Mouse (Mus musculus) embryonic stem cell, embryonic (primary cell): ENCODE measurements around the gene Rab24.

ENCODE experiments used
- CTCF ChIA-PET, 4 experiments: fragments of 300-600 bp in 2 of 4; fragments of 350-600 bp in 2 of 4; sonication (Branson Sonifier 250); formaldehyde crosslinking; loops; one replicate each; lab custom pipeline; 2022; ENCODE audit warnings: inconsistent platforms in 2 of 4; lab: Charles Lee
- POLR2A ChIA-PET, 4 experiments: fragments of 300-600 bp in 2 of 4; fragments of 350-600 bp in 2 of 4; sonication (Branson Sonifier 250); formaldehyde crosslinking; loops; one replicate each; lab custom pipeline; 2022; ENCODE audit warnings: antibody characterized with exemption in 4 of 4, inconsistent platforms in 1 of 4; lab: Charles Lee

Gene Rab24

DNA sequence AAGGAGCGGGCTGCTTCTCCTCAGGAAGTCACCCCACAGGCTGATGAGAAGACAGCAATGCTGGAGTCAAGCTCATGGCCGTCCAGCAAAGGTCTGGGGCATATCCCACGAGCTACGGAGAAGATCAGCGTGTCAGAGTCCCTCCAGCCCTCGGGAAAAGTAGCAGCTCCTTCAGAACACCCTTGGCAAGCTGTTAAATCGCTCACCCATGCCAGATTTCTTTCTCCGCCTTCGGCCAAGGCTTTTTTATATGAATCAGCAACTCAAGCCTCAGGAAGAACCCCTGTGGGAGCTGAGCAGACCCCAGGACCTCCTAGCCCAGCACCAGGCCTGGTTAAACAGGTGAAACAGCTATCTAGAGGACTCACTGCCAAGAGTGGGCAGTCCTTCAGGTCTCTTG lies 8.7 kb downstream of the Rab24 start:
- POLR2A ChIA-PET, result interaction anchor here in 3 of 4 experiments (0.5 to 9.3 kb wide), 15 partner anchors 6 to 132 kb away, joined by 3 to 83 read pairs (median 4); partner anchors contain the start of genes Mxd3 (in 2 of the 3), Rab24 (in 2 of the 3) and Prelid1 (in 1 of the 3)
- CTCF ChIA-PET, result interaction anchor here in 1 of 4 experiments (0.8 kb wide), 1 partner anchor 24 kb away, joined by 3 read pairs; no protein-coding TSS in a partner anchor

DNA sequence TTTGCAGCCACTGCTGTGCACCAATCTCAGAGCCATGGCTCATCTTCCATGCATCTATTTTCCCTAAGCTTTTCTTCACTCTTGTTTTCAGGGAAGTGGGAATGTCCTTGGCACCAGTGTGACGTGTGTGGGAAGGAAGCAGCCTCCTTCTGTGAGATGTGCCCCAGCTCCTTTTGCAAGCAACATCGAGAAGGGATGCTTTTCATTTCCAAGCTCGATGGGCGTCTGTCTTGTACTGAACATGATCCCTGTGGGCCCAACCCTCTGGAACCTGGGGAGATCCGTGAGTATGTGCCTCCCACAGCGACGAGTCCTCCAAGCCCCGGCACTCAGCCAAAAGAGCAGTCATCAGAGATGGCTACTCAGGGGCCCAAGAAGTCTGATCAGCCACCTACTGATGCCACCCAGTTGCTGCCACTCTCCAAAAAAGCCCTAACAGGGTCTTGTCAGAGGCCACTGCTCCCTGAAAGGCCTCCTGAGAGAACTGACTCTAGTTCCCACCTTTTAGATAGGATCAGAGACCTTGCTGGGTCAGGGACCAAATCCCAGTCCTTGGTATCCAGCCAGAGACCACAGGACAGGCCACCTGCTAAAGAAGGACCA lies 9.6 kb downstream of the Rab24 start:
- ChIA-PET POLR2A (interaction anchor here (0.6 to 9.3 kb wide), 16 partner anchors 7 to 131 kb away, joined by 3 to 83 read pairs (median 4); partner anchors contain the start of genes Rab24 (in 2 of the 4) and Prelid1 (in 1 of the 4)), CTCF (interaction anchor here in 1 of 4 experiments (0.6 to 0.7 kb wide), 2 partner anchors 141 to 258 kb away, joined by 3 to 6 read pairs; no protein-coding TSS in a partner anchor)

DNA sequence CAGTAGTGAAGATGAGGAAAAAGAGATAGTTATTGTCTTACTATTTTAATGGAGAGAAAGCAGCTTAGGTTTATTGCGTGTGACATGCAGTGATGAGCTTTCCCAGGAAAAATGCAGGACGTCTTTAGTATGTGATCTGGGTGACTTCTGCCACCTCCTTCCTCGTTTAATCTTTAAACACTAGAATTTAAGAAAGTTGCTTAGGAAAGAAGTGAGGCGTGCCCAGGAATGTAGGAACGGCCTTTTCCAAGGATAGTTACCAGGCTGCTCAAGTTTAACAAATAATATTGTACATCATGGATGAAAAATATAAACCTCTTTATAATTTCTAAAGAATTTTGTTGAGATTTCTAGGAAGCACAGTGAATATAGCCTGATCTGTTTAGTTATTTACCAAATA lies 20.8 kb downstream of the Rab24 start:
- ChIA-PET POLR2A (interaction anchor here in 1 of 4 experiments (1.6 to 2.4 kb wide), 2 partner anchors 12 to 17 kb away, joined by 8 read pairs; no protein-coding TSS in a partner anchor), CTCF (interaction anchor here in 1 of 4 experiments (0.6 kb wide), 1 partner anchor 12 kb away, joined by 6 read pairs; no protein-coding TSS in a partner anchor)

DNA sequence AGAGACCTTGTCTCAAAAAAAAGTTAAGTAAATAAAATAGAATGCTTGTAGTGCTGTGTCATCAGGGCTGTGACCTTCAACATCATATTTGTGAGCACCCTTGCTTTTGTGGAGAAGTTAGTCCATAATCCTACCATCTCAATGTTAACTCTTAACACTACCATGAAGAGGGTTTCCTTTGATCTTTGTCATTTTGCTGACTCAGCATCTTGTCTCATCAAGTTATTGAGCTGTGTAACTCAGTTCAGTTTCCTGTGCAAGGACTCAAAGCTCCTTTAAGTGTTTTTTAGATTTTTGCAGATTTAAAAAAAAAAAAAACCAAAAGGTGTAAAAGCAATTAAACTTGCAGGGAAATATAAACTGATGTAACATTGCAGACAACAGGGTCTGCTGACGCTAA lies 25.0 kb downstream of the Rab24 start:
- ChIA-PET POLR2A (interaction anchor here (0.6 to 6.4 kb wide), 11 partner anchors 8 to 431 kb away, joined by 3 to 59 read pairs (median 4); no protein-coding TSS in a partner anchor), CTCF (interaction anchor here in 2 of 4 experiments (0.6 to 1.4 kb wide), 2 partner anchors 8 to 103 kb away, joined by 3 to 8 read pairs; no protein-coding TSS in a partner anchor)

DNA sequence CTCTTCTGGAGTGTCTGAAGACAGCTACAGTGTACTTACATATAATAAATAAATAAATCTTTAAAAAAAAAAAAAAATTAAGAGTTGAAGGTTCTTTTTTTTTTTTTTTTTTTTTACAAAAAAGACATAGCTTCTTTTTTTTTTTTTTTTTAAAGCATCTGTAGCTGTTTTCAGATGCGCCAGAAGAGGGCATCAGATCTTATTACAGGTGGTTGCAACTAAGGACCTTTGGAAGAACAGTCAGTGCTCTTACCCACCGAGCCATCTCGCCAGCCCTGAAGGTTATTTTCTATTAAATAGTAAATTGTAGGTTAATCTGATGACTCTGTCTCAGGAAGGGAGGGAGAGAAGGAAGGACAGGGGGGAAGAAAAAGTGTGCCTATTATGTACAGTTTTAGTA lies 32.9 kb downstream of the Rab24 start:
- ChIA-PET CTCF (interaction anchor here (0.6 to 1.4 kb wide), 31 partner anchors 8 to 842 kb away, joined by 3 to 13 read pairs (median 3); no protein-coding TSS in a partner anchor), POLR2A (interaction anchor here (0.6 to 2.9 kb wide), 33 partner anchors 8 to 721 kb away, joined by 3 to 11 read pairs (median 4); partner anchors contain the start of gene Zfp346 (in 1 of the 4))

DNA sequence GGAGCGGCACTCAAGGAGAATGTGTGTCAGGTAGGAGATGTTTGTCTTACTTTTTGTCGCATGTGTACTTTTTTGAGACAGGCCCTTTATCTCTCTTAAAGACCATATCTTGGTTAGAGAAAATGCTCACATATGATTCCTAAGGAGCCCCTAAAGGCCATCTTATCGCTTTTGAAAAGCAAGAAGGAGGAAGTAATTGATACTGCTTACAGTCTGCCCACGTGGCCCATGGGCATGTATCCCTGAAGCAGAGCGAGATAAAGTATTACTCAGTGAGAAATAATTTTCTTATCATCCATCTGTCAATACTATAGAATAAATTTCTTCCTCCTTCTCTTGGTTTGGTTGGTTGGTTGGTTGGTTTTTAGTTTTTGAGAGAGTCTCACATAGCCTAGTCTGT lies 44.1 kb downstream of the Rab24 start:
- ChIA-PET CTCF (no interaction called here), POLR2A (interaction anchor here in 1 of 4 experiments (0.6 kb wide), 1 partner anchor 490 kb away, joined by 3 read pairs; no protein-coding TSS in a partner anchor)

DNA sequence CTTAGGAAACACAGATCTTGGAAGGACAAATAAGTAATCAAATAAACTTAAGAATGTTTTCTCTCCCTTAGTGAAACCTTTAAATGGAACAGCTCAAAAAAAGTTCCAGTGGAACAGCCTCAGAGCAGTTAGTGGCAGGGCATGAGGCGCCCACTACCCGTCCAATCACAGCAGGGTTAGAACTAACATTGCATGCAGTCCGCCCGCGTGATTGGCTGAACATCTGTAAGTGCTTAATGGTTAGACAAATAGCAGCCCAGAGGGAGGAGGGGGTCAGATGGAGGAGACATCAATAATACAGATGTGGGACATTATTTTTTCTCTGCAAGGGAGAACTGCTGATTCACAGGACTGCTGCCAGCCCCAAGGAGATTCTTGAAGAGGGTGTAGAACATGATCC lies 44.5 kb downstream of the Rab24 start:
- POLR2A ChIA-PET, result interaction anchor here in 2 of 4 experiments (0.6 to 4.2 kb wide), 8 partner anchors 11 to 490 kb away, joined by 3 to 20 read pairs (median 3); no protein-coding TSS in a partner anchor
- CTCF ChIA-PET, result interaction anchor here in 1 of 4 experiments (0.6 kb wide), 1 partner anchor 87 kb away, joined by 3 read pairs; no protein-coding TSS in a partner anchor
